Mouse (Mus musculus): ENCODE measurements around the gene Krt33b. TPM values are rescaled to one million over a fixed set of nuclear protein-coding genes. Genes with fewer than 3 reads are reported as not detected.

Krt33b gene
- total RNA-seq, 2 experiments from 2014 or later: not detected

- DNase-seq (ENCODE audit: low spot score in 2 of 2): no peak
These were observed 35.9 kb downstream of the Krt33b start, which contains the start of gene Krtap17-1 for GRCm38 (mm10) chr11:99993620-99994383. TSS of gene Krtap17-1 (minus strand) at chr11:99993994.

DNA sequence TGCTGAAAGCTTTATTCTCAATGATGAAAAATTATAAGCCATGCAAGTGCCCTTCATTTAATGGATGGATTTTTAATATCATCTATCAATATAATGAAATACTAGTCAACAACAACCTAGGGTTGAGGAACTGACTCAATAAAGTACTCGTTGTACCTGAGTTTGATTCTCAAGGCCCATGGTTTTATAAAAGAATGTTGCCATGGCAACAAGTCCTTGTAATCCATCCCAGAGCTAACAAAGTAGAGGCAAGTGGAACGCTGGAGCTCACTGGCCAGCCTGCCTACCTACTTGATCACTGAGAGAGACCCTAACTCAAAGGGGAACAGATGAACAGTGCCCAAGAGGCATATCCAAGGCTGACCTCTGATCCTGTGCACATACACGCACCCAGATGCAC is 39.1 kb downstream of the Krt33b start:
- DNase-seq (ENCODE audit: low spot score in 2 of 2): no peak

DNA sequence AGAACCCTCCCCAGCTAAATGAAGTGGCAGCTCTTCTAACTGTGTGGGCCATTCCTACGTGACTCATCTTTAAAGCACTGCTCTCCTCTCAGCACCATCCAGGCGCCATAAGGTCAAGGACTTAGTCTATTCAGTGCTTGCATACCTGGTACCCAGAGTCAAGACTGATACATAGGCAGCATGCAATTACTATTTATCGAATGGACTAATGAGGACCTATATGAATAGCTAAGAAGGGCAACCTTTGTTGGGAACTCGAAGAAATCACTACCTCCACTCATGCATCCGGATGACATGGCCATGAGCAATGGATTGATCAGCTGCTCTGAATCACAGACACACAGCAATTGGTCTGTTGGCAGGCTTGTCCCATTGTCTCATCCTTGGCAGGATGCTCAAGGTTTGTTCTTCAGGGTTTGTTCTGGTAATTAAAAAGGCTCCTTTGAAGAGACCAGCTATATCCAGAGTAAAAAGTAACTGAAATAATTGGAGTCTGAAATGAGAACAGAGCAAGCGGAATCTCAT is 39.7 kb downstream of the Krt33b start:
- no peak for DNase-seq (ENCODE audit: low spot score in 2 of 2)

GRCm38 (mm10) chr11:99988530-99988929 is 41.1 kb downstream of the Krt33b start:
- no peak for DNase-seq (ENCODE audit: low spot score in 2 of 2)

- no peak for DNase-seq (ENCODE audit: low spot score in 2 of 2)
These were observed 43.5 kb downstream of the Krt33b start, which contains the start of gene Krtap16-1 for GRCm38 (mm10) chr11:99986180-99986647. TSS of gene Krtap16-1 (minus strand) at chr11:99986597.

- DNase-seq (ENCODE audit: low spot score in 2 of 2): no peak
These were observed 44.2 kb downstream of the Krt33b start for GRCm38 (mm10) chr11:99985291-99986092.

GRCm38 (mm10) chr11:99983442-99983841 is 46.2 kb downstream of the Krt33b start:
- DNase-seq (ENCODE audit: low spot score in 2 of 2): no peak

GRCm38 (mm10) chr11:99982731-99983130 is 46.9 kb downstream of the Krt33b start:
- no peak for DNase-seq (ENCODE audit: low spot score in 2 of 2)

DNA sequence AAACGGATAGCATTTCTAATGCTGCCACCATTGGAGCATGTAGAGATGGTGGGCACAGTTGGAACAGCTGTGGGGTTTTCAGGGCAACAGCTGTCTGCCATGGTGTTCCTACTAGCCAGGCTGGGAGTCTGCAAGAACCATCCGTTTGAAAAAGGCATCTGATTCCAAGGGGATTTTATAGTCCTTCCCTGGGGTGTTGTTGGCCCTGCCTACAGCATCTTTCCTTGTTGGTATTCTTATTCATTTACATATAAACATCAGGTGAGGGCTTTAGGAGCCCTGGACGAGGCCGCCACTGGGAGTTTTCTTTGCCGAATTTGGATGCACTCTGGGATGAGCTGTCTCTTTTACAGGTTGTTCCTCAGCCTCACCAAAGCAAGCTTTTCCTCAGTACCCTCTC is 50.7 kb downstream of the Krt33b start, which contains the start of gene Krtap29-1:
Gene Krtap29-1 (minus strand): TSS at position 101 of the 400 bp plus-strand sequence.
- no peak for DNase-seq (ENCODE audit: low spot score in 2 of 2)

Other genes starting within 250 kb of the Krt33b start
- gene Krtap4-8, start 249.2 kb downstream of the Krt33b start, total RNA-seq (2021): not detected
- gene Krtap4-9, start 244.7 kb downstream of the Krt33b start, total RNA-seq (2021): not detected
- gene Gm11596, start 236.4 kb downstream of the Krt33b start, total RNA-seq (2021): not detected
- not detected for gene Gm11569, start 230.9 kb downstream of the Krt33b start, total RNA-seq (2021)
- gene Gm11554, start 225.4 kb downstream of the Krt33b start, total RNA-seq (2021): not detected
- gene Krtap4-13, start 220.0 kb downstream of the Krt33b start, total RNA-seq (2021): not detected
- not detected for gene Gm11564, start 214.2 kb downstream of the Krt33b start, total RNA-seq (2021)
- gene 2300003K06Rik, start 191.8 kb downstream of the Krt33b start, total RNA-seq (2021): not detected
- not detected for gene Krtap4-16, start 178.3 kb downstream of the Krt33b start, total RNA-seq (2021)
- gene Gm11568, start 172.0 kb downstream of the Krt33b start, total RNA-seq (2021): not detected
- gene Gm11559, start 165.4 kb downstream of the Krt33b start, total RNA-seq (2021): not detected
- not detected for gene Krtap9-1, start 156.5 kb downstream of the Krt33b start, total RNA-seq (2021)
- gene Gm11567, start 150.7 kb downstream of the Krt33b start, total RNA-seq (2021): not detected
- gene Krtap31-1, start 121.9 kb downstream of the Krt33b start, total RNA-seq (2021): not detected
- not detected for gene Gm11565, start 115.1 kb downstream of the Krt33b start, total RNA-seq (2021)
- gene Krtap31-2, start 93.6 kb downstream of the Krt33b start, total RNA-seq (2021): not detected
- not detected for gene Krtap9-5, start 81.4 kb downstream of the Krt33b start, total RNA-seq (2021)
- gene Krtap29-1, start 50.8 kb downstream of the Krt33b start, total RNA-seq (2021): not detected
- not detected for gene Krtap16-1, start 43.3 kb downstream of the Krt33b start, total RNA-seq (2021)
- not detected for gene Krtap17-1, start 35.9 kb downstream of the Krt33b start, total RNA-seq (2021)
- not detected for gene Krt33a, start 13.7 kb downstream of the Krt33b start, total RNA-seq (2021)
- gene Krt34, start 11.7 kb upstream of the Krt33b start, total RNA-seq (2021): not detected
- gene Krt31, start 20.7 kb upstream of the Krt33b start, total RNA-seq (2021): not detected
- gene Krt32, start 58.4 kb upstream of the Krt33b start, total RNA-seq (2021): not detected
- not detected for gene Krt35, start 66.4 kb upstream of the Krt33b start, total RNA-seq (2021)
- gene Krt36, start 75.8 kb upstream of the Krt33b start, total RNA-seq (2021): under 1 TPM in 1 of 2 experiments, not detected in 1; 0.48 TPM
- gene Krt13, start 91.7 kb upstream of the Krt33b start, total RNA-seq (2021): not detected
- gene Krt15, start 106.1 kb upstream of the Krt33b start, total RNA-seq (2021): under 1 TPM in 1 of 2 experiments, not detected in 1; 0.31 TPM
- 10 to 100 TPM; 11.1 to 12.7 TPM for gene Krt19, start 118.8 kb upstream of the Krt33b start, total RNA-seq (2021)
- gene Krt9, start 163.4 kb upstream of the Krt33b start, total RNA-seq (2021): under 1 TPM; 0.11 to 0.22 TPM
- gene Krt14, start 177.7 kb upstream of the Krt33b start, total RNA-seq (2021): under 1 TPM; 0.93 to 0.98 TPM
- not detected for gene Krt16, start 219.0 kb upstream of the Krt33b start, total RNA-seq (2021)
- gene Krt17, start 231.2 kb upstream of the Krt33b start, total RNA-seq (2021): under 1 TPM; 0.25 to 0.31 TPM
- not detected for gene Krt42, start 240.0 kb upstream of the Krt33b start, total RNA-seq (2021)